Mouse (Mus musculus): ENCODE results near the gene Styk1. TPM values are rescaled to one million over a fixed set of nuclear protein-coding genes. Genes with fewer than 3 reads are reported as not detected.

Styk1 gene
- total RNA-seq, 2 experiments from 2014 or later = 1.1 to 1.7 TPM

DNA sequence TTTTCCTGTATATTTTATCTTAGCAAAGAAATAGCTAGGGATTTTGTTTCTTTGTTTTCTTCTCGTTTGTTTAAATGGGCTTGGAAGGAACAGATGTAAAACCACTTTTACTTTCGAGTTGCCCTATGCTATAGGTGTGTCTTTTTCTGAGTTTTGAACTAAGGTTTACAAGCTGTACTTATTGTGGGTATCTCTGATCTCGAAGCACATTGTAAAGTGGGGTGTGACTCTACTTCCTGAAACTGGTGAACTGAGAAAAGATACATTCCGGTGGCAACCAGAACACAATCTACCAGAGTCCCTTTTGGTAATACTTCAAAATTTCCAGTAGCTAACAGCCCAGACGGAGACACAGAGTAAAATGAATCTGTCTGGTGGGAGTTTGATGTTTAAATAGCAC lies 59.5 kb downstream of the Styk1 start:
- ATAC-seq (ENCODE audit: poor library complexity, severe bottlenecking) = peak; percentile 8; the same call in 1 of the 2 replicates

- ATAC-seq (ENCODE audit: poor library complexity, severe bottlenecking) = peak; percentile 82
Observed at GRCm38 (mm10) chr6:131292991-131293788, 60.2 kb downstream of the Styk1 start, which contains the start of gene Magohb. TSS of gene Magohb (minus strand) at chr6:131293244.

DNA sequence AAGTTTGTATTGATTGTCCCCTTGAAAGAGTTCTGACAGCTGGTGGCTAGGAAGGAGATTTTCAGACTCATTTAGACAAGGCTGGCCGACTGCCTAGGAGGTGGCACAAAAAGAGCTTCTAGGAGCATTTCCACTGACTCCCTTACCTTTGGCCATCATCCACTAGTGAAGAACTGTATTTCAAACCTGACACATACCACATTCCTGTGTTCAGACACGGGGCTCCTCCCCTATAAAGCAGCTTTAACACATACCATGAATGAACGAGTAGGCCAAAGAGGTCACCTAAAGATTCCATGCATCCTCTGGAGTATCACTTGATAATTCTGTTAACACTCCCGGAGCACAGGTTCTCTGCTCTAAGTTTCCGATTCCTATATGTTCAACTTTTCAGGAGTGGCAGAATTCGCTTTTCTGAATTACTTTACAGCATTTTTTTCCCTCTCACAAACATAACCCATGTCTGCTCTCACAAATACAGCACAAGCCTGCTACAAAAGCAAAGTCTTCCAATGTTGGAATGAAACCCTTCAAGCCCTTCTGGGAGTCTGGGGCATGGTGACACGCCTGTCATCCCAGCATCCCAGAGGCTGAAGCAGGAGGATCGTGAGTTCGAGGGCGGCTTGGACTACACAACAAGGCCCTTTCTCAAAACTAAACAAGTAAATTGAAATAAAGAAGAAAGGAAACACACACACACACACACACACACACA lies 61.0 kb downstream of the Styk1 start:
- ATAC-seq (ENCODE audit: poor library complexity, severe bottlenecking) = peak; percentile 28

DNA sequence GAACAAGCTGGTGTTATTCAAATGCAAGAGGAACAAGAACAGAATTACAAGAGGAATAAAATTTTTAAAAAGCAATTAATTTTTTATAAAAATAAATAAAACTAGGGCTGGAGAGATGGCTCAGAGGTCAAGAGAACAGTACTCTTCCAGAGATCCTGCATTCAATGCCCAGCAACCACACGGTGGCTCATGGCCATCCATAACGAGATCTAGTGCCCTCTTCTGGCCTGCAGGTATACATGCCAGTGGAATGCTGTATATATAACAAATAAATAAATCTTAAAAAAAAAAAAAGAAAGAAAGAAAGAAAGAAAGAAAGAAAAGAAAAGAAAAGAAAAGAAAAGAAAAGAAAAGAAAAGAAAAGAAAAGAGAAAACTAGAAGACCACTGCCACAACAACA lies 63.0 kb downstream of the Styk1 start:
- ATAC-seq (ENCODE audit: poor library complexity, severe bottlenecking) = peak; percentile 65

- ATAC-seq (ENCODE audit: poor library complexity, severe bottlenecking) = peak; percentile 55; the same call in 1 of the 2 replicates
Observed at GRCm38 (mm10) chr6:131278160-131278559, 75.2 kb downstream of the Styk1 start.

GRCm38 (mm10) chr6:131276659-131277058 lies 76.7 kb downstream of the Styk1 start:
- peak; percentile 14; the same call in 1 of the 2 replicates for ATAC-seq (ENCODE audit: poor library complexity, severe bottlenecking)

DNA sequence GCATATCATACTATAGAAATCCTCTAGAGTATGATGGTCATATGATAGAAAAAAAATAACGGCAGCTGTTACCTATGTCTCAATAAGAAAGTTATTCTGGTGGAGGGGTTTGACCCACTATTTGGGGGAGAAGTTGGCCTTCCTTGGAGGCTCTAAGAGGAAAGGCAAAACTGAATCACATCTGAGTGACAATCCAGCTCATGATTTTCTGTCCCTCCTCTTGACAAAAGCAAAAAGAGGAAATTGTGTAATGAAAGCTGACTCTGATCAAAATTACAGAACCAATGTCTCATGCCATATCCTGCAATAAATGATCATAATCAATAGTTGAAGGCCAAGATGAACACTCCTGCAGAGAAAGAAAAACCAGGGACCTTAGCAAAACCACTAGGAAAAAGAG lies 81.1 kb downstream of the Styk1 start:
- peak; percentile 55 for ATAC-seq (ENCODE audit: poor library complexity, severe bottlenecking)

GRCm38 (mm10) chr6:131270312-131270711 lies 83.1 kb downstream of the Styk1 start:
- ATAC-seq (ENCODE audit: poor library complexity, severe bottlenecking) = no peak

DNA sequence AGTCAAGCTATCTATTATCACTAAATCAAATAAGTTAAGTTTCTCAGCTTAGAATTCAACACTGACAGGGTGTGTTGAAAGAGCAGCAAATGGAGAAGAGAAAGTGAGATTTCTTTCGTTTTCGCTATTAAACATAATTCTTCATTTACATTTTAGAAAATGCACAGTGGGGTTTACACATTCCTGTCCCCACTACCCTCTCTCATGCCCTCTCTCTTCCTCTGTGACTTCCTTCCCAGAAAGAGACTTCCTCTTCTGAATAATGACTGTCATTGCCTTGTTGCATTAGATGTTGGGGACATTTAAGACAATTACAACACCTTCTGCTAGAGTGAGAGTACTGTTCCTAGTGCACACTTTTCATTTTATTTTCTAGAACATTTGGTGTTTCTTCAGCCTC lies 83.8 kb downstream of the Styk1 start:
- ATAC-seq (ENCODE audit: poor library complexity, severe bottlenecking) = peak; percentile 94

GRCm38 (mm10) chr6:131264175-131264574 lies 89.2 kb downstream of the Styk1 start:
- peak; percentile 81 for ATAC-seq (ENCODE audit: poor library complexity, severe bottlenecking)

DNA sequence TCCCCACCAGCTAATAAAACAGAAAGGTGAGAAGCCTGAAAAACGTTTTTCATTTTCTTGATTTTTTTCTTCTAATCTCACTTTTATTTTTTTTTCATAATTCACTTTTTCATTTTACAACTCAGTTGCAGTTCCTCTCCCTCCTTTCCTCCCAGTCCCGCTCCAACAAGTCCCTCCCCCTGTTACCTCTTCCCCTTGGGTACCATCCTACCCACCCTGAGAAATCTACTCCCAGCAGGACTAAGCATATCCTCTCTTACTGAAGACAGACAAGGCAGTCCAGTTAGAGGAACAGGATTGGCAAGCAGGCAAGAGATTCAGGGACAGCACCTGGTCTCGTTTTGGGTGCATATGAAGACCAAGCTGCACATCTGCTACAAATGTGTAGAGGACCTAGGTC lies 90.6 kb downstream of the Styk1 start:
- ATAC-seq (ENCODE audit: poor library complexity, severe bottlenecking) = peak; percentile 52

DNA sequence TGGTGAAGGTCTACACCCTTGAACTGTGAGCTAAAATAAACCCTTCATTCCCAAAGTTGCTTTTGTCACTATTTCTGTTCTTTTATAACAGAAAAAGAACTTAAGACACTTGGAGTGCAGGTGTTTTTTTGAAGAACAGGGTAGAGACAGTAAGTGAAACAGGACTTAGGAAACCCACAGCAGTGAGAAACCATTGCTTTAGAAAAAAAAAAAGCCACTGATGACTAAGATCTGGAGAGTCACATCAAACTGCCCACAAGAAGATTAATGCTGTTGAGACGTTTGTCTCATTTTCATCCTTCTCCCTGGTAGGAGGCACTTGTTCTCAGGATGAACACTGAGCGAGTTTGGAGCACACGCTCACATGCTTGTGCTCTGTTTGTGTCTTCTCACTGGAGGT lies 91.4 kb downstream of the Styk1 start:
- ATAC-seq (ENCODE audit: poor library complexity, severe bottlenecking) = no peak

Other genes with a start within 250 kb of the Styk1 start
- 105 and 120 TPM in 2 replicates for gene Klra2, start 106.2 kb downstream of the Styk1 start, total RNA-seq (2015)
- 91.9 and 106 TPM in 2 replicates for gene Klra2, start 106.2 kb downstream of the Styk1 start, total RNA-seq (2017)
- 67.9 and 68.0 TPM in 2 replicates for gene Magohb, start 60.4 kb downstream of the Styk1 start, total RNA-seq (2015)
- gene Magohb, start 60.4 kb downstream of the Styk1 start, total RNA-seq (2017) = 36.5 and 53.5 TPM in 2 replicates
- gene Ybx3, start 34.9 kb upstream of the Styk1 start, total RNA-seq (2015) = 198 and 202 TPM in 2 replicates
- gene Ybx3, start 34.9 kb upstream of the Styk1 start, total RNA-seq (2017) = 215 and 291 TPM in 2 replicates
- gene 5430401F13Rik, start 132.8 kb upstream of the Styk1 start, total RNA-seq (2015) = not detected in 2 replicates
- gene 5430401F13Rik, start 132.8 kb upstream of the Styk1 start, total RNA-seq (2017) = not detected in 2 replicates
- gene Gm6619, start 132.8 kb upstream of the Styk1 start, total RNA-seq (2015) = not detected in 2 replicates
- not detected in 2 replicates for gene Gm6619, start 132.8 kb upstream of the Styk1 start, total RNA-seq (2017)

Data from megakaryocyte, adult 5-6 weeks (primary cell).